Mouse (Mus musculus) adrenal gland, postnatal 14 days (tissue): Measurements from ENCODE around the gene Rrp36. TPM values are rescaled to one million over a fixed set of nuclear protein-coding genes. Genes with fewer than 3 reads are reported as not detected.

Experiments
- DNase-seq: peaks from one replicate; pipeline ENCODE4 v3.0.0; 2021; ENCODE audit warnings: mixed read lengths
- long read RNA-seq, 2 experiments: library from polyadenylated mRNA; stranded (forward); transcript quantifications; one replicate each; pipeline ENCODE4 v2.0.0; 2021
- total RNA-seq: library from RNA; stranded (reverse); gene quantifications from 2 replicates; pipeline ENCODE4 v1.2.3, GENCODE M21; 2021

The Rrp36 gene
- total RNA-seq: 23.7 and 25.7 TPM in 2 replicates
- long read RNA-seq, experiment 1, transcript Rrp36-201 (7 exons, 1,195 nt): major isoform, 32 of 49 reads
- long read RNA-seq, experiment 1, partial matches to known transcripts: 1 of 49 reads
- long read RNA-seq, experiment 1, other reads (novel, unspliced or antisense): 11 of 49 reads
- long read RNA-seq, experiment 2, transcript Rrp36-201 (7 exons, 1,195 nt): major isoform, 21 of 42 reads
- long read RNA-seq, experiment 2, transcript Rrp36-205 (4 exons, 406 nt): minor isoform, 6 of 42 reads
- long read RNA-seq, experiment 2, partial matches to known transcripts: 2 of 42 reads
- long read RNA-seq, experiment 2, other reads (novel, unspliced or antisense): 11 of 42 reads

DNA sequence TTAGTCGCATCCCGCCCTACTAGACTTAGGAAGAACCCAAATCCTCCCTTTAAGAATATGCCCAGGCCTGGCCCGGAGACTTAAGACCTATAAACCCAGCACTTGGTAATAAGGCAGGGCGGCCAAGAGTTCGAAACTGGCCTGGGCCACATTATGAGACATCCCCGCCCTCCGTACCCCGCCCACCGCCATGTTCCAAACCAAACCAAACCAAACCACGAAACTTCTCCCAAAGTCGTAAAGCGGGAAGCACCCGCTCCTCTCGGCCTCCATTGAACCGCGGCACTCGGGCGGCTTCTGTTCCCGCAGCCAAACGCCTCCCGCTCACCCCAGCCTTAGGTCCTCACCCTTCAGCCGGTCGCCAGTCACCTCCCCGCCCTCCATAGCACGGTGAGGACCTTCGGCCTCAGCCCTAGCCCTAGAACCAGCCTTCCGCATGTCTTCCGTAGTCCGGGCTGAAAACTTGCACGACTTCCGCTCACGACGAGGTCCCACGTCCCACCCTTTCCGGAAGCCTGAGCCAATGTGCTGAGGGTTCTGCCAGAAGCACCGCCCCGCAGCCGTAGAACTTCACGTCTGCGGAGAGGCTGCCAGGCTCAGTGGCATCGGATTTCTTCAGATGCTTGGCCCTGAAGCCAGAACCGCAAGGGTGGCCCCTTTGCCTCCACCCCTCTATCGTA lies at the start of gene Rrp36:
Rrp36 (minus strand) TSS at position 503 of the 680 bp plus-strand sequence.
- peak; percentile 96 for DNase-seq

DNA sequence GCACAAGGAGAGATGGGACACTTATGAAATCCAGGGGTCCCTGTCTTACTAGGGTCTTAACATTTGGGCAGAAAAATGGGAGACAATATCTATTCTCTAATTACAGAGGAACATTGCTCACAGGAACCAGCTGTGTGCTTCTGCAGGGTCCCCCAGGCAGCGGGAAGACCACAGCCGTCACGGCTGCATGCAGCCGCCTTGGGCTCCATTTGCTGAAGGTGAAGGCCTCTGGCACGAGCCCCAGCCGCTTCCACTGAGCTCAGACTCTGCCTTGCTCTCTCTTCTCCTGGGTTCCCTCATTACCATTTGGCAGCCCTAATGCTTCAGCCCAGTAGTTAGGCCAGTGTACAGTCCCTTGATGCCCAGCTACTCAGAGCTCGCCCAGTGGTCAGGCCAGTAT lies 46.9 kb upstream of the Rrp36 start:
- peak; percentile 61 for DNase-seq

DNA sequence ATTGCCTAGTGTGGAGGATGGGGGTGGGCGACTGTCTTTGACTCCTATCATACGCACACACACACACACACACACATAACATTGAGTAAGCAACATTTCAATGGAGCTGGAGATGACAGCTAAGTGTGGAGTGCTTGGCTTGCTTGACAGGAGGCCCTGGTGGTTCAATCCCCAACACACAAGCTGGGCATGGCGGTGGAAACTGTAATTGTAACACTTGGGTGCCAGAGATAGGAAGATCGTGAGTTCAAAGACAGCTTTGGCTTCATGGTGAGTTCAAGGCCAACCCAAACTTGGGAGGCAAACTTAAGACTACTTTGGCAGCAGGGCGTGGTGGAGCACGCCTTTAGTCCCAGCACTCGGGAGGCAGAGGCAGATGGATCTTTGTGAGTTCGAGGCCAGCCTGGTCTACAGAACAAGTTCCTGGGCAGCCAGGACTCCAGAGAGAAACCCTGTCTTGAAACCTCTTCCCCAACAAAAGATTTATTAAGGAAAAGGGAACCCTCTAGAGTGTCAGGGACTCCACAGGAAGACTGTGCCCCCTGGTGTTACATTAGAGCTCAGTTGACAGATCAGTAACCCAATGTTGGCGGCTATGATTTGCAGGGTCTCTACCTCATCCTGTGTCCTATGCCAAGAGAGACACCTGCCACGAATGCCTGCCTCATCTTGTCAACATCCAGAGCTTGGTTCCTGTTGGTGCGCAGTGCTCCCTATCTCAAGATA lies 40.8 kb upstream of the Rrp36 start:
- DNase-seq: no peak

DNA sequence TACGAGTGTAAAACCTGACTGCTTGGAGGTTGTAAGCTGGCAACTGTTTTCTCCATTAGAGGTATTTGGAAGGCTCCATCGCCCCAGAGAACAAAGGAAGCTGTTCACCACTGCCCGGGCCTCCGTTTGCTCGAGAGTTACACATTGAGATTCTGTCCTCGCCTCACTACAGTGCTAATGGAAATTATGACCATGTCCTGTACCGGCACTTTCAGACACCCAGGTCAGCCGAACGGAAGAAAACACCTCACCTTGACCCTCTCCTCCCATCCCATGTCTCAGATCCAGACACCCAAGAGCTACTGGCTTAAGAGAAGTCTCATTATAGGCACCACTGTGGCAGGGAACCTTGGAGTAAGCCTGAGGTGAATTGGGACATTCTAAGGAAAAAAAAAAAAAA lies 39.7 kb upstream of the Rrp36 start:
- DNase-seq: no peak

DNA sequence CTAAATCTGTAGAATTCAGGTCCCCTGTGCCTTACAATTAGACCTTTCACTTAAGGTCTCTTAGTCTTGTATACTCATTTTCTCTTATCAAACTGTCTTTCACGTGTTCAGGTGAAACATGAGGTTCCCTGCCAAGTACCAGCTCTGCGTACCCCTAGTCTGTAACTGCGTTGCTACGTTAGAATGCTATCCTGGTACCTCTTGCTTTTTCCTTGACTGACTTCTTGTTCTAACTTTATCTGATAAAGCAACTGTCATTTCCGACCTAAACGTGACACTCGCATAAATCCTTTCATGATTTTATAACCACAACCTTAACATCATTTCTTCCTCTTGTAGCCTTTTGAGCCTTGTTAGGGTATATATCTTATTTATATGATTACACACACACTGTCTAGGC lies 38.3 kb upstream of the Rrp36 start:
- no peak for DNase-seq

DNA sequence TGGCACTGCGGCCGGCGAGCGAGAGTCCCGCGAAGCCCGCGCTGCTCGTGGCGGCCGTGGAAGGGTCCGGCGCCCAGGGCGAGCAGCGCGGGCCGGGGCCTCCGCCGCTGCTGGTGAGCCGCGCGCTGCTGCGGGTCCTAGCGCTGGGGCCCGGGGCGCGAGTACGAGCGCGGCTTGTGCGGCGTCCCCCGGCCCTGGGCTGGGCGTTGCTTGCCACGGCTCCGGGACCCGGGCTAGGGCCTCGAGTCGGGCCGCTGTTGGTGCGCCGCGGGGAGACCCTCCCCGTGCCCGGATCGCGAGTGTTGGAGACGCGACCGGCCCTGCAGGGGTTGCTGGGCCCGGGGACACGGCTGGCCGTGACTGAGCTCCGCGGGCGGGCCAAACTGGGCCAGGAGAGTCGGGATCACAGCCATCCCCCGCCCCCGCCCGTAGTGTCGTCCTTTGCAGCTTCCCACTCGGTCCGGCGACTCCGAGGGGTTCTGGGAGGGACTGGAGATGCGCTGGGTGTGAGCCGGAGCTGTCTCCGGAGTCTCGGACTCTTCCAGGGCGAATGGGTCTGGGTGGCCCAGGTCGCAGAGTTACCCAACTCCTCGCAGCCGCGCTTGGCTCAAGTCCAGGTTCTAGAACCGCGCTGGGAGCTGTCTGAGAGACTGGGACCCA lies 37.6 kb upstream of the Rrp36 start:
- peak; percentile 89 for DNase-seq

DNA sequence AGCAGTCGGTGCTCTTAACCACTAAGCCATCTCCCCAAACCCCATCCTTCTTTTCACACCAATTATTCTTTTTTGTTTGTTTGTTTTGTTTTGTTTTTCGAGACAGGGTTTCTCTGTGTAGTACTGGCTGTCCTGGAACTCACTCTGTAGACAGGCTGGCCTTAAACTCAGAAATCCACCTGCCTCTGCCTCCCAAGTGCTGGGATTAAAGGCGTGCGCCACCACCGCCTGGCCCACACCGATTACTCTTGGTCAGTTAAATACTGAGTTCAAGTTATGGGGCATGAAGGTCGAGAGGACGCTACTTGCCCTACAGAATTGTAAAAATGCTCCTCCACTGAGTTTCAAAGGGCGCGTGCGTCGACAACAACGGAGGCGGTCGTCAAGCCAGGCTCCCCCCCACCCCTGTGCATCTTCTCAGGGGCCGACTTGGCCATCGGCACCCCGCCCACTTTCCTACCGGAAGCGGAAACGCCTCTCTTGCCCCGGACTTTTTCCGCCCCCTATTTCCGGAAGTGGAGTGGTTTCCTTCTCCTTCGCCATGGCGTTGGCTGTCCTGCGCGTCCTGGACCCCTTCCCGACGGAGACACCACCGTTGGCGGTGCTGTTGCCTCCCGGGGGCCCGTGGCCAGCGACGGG lies 36.9 kb upstream of the Rrp36 start, which contains the start of gene Pex6:
Pex6 (plus strand) TSS at position 505 of the 639 bp plus-strand sequence.
- peak; percentile 96 for DNase-seq

DNA sequence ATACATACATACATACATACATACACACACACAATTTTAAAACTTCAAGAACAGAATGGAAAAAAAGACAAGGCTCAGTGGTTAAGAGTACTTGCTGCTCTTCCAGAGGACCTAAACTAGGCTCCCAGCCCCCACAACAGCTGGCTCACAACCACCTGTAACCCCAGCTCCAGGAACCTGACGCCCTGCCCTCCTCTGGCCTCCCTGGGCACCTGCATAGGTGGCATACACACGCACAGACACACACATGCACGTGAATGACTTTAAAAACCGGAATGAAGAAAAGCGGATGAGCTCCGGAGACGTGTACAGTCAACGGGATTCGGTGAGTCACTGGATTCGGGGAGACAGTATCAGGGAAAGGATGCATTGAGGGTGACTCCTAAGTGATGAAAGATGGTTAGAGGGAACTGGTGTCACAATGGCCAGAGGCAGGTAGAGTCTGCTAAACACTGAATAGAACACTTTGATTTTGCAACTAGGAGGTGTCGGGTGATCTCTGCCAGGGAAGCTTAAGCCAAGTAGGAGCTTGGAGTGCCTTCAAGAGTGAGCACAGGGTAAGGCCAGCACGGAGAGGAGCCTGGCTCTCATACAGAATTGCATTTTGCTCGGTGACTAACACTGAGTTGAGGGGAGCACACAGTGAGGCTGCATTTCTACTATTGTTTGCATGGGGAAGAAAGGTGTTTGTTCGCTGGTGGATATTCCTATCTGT lies 32.4 kb upstream of the Rrp36 start:
- peak; percentile 54 for DNase-seq

DNA sequence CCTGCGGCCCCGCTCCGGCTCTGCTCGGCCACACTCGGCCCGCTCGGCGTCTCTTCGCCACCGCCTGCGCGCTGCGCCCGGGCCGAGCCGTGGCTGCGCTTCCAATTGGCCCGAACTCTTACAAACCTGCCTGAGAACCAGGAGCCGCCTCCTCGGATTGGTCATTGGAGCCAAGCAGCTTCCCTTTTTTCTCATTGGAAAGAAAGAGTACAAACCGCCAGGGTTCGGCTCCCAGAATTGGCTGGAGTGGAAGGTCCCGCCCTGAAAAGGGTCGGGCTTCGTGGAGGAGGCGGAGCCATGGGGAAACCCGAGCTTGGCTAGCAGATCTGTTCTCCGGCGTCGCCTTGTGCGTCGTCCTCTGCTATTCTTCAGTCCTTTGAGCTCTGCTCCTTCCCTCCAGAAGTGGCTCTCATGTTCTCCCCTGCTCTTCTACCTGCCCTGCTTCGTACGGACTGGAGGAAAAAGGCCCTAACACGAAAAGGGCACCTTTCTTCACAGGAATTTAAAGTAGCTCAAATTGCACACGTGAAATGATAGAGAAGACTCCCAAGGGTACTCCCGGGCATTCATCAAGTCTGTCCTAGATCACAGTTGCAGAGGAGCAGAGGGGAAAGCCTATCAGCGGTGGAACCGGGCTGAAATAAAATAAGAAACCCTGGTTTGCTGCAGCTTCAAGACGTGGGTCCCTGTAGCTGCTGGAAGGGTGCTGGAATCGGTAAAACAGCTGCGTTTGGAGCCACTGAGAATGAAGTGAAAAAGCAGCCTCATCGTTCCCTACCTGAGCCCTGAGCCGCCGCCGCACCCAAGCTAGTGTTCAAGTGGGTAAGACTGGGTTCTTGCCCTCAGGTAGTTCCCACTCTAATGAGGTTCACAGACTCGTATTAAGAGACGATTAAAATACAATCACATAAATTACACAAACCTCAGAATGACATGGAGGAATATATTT lies 31.0 kb upstream of the Rrp36 start, which contains the start of gene Ppp2r5d:
Ppp2r5d (minus strand) TSS at position 225 of the 949 bp plus-strand sequence.
- peak; percentile 97 for DNase-seq

DNA sequence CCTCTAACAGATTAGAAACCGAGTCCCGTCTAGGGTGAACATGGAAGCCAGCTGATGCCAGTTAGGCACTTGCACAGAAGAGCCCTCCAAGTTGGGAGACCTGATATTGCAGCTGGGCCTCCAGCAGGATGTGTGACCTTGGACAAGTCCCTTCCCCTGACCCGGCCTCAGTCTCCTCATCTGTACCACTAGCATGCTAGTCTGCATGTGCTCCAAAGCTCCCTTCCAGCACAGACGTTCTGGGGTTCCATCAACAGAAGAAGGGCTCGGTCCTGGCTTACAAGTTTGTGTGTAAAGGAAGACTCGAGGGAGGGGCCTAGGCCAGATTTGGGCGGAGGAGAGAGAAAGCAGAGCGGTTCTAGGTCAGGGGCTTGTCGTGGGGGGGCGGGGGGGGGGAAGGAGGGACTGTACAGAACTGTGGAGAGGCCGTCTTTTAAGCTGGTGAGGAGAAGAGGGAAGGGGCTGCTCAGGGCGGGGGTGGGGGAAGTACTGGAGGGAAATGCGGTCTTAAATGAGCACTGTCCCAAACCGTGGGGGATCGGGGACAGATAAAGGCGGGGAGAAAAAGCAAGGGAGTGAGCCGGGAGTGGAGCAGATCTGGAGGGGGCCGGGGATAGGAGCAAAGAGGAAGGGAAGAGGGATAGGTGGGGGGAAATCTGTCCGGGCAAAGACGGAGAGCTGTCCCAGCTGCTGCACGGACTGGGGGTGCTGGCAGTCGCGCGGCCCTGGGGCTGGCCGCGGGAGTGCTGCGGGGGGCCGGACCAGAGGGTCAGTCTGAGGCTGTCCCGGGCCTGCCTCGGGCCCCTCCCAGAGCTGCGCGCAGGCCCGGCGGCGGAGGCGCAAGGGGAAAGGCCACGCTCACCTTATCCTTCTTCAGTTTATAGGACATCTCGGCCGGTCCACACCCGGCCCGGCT lies 30.1 kb upstream of the Rrp36 start:
- DNase-seq: peak; percentile 34

DNA sequence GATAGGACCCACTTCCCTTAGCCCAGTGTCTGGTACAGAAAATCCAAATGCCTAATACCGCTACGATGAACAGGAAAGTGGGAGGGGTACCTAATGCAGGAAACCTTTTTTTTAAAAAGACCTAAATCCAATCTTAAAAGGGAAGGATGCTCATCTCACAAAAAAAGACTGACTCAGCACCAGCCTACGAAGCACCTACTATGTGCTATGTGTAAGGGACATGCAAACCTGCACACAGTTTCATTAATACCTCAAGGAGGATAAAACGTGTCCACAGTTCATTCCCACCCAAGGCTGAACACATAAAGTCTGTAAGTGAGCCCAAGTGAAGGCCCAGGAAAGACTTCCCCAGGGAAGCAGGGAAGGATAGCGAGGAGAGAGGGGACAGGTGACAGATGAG lies 28.4 kb upstream of the Rrp36 start:
- no peak for DNase-seq

DNA sequence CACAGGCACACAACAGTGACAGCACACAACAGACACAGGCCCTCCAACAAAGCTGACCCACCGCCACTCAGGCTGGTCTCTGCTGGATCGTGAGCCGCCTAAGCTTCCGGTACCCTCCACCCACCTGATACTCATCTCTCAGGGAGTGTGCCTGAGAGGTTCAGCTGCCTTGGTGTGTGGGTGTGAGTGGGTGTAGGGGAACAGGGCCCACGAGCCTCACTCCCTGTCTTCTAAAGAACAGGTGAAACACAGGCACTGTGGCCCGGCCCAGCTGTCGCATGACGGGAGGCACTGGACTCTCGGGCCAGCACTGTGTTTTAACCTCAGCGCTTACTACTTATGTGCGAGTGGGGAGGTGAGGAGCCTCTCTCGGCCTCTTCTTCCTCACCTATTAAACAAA lies 27.9 kb upstream of the Rrp36 start:
- DNase-seq: no peak

DNA sequence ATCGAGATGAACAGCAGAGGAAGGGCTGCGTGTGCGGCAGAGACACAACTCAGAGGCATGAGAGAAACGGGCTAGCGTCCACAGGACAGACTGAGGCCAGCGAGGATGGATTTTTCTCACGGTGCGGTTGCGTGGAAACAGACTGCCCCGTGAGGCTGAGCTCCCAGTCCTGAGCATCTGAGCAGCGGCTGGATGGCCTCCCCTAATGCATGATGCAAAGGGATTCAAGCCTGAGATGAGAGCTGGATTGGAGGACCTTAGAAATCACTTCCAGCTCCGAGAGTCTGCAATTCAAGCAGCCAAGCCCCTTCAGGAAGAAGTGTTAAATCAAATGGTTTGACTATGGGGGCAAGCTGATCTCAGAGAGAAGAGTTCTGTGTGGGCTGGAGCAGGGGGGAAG lies 27.3 kb upstream of the Rrp36 start:
- no peak for DNase-seq

DNA sequence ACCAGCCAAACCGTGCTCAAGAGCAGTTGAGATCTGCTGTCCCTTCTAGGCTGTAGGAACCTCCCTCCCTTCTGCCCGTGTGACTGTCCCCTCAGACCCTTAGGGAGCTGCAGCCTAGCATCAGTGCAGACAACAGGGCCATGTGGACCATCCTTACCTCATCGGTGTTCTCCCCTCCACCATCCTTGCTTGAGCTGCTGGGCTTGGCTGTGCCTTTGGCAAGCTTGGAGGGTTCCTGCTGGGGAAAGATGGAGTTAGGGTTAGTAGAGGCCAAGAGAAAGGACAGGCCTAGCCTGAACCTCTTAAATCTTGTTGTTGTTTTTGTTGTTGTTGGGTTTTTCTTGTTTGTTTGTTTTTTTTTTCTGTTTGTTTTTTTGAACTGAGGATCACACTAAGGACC lies 25.8 kb upstream of the Rrp36 start:
- no peak for DNase-seq

DNA sequence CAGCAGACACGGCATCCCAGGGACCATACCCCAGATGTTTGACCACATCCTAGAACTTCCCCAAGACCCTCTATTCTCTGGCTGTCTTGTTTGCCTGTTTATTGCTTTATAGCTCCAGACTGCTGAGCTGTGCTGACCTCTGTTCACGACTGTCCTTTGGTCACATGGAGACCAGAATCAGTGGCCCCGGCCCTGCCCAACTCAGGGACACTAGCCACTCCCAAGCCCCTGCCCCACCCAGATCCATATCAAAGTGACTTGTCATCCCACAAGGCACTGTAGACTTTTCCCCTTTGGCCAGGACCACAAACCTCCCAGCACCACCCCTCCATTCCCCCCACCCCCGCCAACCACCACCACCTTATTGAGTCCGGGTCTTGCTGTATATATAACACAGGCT lies 25.1 kb upstream of the Rrp36 start:
- no peak for DNase-seq

DNA sequence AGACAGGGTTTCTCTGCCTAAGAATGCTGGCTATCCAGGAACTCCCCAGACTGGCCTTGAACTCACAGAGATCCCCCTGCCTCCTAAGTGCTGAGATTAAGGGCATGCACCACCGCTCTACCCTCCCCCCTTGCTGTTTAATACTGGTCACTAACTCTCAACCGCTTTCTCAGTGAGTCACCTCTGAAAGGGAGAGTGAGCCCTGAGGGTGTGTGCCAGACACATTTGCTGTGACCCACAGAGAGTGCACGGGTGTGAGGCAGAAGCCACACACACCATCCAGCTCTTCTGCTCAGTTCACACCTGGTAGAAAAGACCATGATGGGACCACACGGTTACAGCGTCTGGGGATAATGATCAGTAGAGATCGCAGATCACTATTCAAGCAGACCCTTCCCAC lies 24.4 kb upstream of the Rrp36 start:
- DNase-seq: peak; percentile 39

DNA sequence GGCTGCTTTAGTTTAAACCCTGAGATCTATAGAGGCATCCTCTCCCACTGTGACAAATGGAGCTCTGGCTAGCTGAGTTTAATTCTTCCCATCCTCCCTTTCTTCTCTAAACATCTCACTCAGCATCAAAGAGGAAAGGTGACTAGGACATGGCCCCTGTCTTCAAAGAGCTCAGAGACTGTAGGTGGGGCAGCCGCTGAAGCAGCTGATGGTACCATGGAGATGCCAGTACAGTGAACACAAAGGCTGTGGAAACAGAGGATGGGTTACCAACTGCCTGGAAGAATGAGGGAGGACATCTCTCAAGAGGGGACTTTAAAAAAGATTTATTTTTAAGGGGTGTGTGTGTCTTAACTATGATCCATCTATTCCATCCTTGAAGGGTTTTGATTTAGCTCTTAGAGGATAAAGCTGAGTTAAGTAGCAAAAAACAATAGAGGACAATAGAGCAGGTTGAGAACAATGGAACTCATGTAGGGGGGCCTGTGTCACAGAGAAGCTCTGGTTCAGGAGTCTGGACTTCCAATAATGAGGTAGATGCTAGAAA lies 20.4 kb upstream of the Rrp36 start:
- DNase-seq: no peak

DNA sequence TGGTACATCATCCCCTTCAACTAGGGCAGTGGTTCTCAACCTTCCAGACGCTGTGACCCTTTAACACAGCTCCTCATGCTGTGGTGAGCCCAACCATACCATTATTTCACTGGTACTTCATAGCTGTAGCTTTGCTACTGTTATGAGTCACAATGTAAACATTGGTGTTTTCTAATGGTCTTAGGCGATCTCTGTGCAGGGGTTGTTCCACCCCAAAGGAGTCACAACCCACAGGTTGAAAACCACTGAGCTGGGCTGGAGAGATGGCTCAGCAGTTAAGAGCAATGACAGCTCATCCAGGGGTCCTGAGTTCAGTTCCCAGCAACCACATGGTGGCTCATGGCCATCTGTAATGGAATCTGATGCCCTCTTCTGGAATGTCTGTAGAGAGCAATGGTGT lies 17.2 kb upstream of the Rrp36 start:
- no peak for DNase-seq

DNA sequence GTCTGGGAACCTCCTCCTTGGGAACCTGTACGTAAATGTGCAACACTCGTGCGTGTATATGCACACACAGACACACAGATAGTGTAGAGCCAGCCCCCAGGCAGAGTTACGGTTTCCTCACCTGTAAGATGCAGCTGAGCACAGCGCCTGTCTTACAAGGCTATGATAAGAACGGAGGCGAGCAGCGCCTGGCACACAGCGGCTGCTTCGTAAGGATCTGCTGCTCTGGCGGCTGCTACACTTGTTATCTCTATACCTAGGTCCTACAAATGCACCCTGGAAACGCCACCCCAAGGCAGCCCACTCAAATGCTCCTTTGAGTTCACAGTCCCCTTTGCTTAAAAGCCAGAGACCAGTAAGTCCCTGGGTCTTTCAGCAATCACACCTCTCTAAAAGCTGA lies 16.5 kb upstream of the Rrp36 start:
- DNase-seq: no peak
